Mouse (Mus musculus): Measurements from ENCODE around the gene Defb30. TPM values are rescaled to one million over a fixed set of nuclear protein-coding genes. Genes with fewer than 3 reads are reported as not detected.
A peak's percentile ranks its signal among the peaks of the same experiment; 100 is the strongest.

Defb30 gene
- not detected in 2 replicates for polyA plus RNA-seq (2015; fragmentation: Nextera tagmentation; extraction: Ambion mirVana)

DNA sequence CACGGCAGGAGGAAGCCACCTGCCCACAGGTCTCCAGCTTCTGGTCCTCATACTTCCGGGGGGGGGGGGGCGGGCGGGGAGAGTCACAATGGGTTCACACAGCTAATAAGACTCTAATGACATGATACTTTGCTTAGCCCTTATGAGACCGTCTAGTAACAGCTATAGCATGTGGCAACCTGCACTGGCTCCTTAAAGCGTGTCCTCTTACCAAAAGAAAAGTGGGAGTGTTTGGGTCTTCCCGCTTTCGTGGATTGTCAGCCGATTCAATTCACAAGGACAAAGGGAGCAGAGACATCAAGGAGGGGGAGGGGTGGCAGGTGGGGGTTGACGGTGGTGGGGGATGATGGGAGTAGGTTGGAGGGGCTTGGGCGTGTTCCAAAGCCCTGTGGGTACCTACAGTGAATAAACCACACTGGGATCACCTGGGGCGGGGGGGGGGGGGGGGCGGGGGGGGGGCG lies at the start of gene Defb30:
Gene Defb30, minus strand, starts transcription at position 51 of the 461 bp plus-strand sequence.
- Histone ChIP-seq H3K9ac (no peak within 1 kb of the TSS), H3K27ac (no peak within 1 kb of the TSS), H3K4me1 (no peaks in the 10 kb centered on the region), H3K4me2 (no peak within 1 kb of the TSS), H3K4me3 (no peak within 1 kb of the TSS), H3K9me3 (no peaks in the 10 kb centered on the region), H3K36me3 (no peaks in the 10 kb centered on the region), H3K27me3 (no peaks in the 10 kb centered on the region)
- WGBS, result 77% methylated on average over 12 of the region's 14 CpGs
- ATAC-seq (ENCODE audit: insufficient number of reproducible peaks, insufficient read depth, low FRiP score, low TSS enrichment, low read depth), result no peak

DNA sequence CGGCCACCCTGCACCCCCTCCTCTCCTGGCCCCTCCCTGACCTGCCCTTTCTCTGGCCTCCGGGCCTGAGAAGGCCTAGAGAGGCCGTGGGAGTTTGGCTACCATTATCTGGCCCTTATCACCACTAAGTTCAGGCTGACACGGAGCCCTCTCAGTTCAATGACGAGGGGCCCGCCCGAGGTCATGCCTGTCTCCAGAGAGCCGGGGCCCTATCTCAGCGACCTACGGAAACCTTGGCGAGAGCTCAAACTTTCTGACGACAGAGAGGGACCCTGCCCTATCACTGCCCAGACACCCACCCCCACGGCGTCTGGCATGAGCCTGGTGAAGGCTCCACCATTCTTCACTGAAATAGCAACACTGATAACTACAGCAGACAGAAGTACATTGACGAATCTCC lies 17.9 kb upstream of the Defb30 start:
- Histone ChIP-seq H3K4me1 (no peaks in the 10 kb centered on the region), H3K36me3 (no peaks in the 10 kb centered on the region)
- 77% methylated on average over 15 of the region's 15 CpGs for WGBS

DNA sequence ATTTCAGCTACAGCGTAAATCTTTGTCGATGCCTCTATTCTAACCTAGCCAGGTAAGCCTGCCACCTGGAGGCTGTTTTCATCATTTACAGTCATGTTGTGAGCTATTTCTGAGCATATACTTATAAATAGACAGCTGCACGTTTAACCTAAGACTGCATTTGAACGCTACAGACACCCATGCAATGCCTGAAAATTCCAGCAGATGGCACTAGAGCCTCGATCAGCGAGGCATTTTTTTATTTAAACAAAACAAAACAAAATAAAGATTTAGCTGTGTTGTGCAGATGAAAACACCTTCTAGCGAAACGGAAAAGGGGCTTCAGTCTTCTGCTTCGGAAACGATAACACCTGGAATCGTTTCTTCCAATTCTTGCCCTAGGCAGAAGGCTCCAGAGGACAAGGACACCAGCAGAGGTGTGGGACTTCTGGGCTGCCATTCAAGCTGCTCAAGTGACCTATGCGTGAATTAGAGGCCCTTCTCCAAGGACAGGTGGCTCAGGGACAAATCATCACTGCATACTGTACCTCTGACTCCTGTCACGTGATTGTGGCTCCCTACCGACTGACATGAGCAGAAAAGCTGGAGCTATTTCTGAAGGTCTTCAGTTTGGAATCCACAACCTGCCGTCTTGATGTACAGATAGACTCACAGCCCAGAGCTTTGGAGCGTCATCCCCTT lies 17.0 kb upstream of the Defb30 start:
- Histone ChIP-seq H3K4me2 (peak overlapping the region; percentile 46), H3K9ac (0 out of 2 replicates have a peak overlapping the region, but pooled peaks have one; percentile 3), H3K4me1 (no peaks in the 10 kb centered on the region), H3K9me3 (no peaks in the 10 kb centered on the region), H3K4me3 (peak overlapping the region; percentile 18; the same call in 1 of the 2 replicates), H3K27ac (no peak overlapping the region), H3K36me3 (no peaks in the 10 kb centered on the region), H3K27me3 (peaks cover 9% of the 10 kb centered on the region)
- 27% methylated on average over 16 of the region's 16 CpGs for whole genome bisulfite sequencing
- no peak for ATAC-seq (ENCODE audit: insufficient number of reproducible peaks, insufficient read depth, low FRiP score, low TSS enrichment, low read depth)

More for the DNA sequence above, 17.9 kb upstream of the Defb30 start:
- H3K9ac ChIP-seq, result no peak overlapping the region
- no peak for ATAC-seq (ENCODE audit: insufficient number of reproducible peaks, insufficient read depth, low FRiP score, low TSS enrichment, low read depth)
- H3K9me3 ChIP-seq, result no peaks in the 10 kb centered on the region
- no peak overlapping the region for H3K27ac ChIP-seq
- no peak overlapping the region for H3K4me2 ChIP-seq
- no peak overlapping the region for H3K4me3 ChIP-seq
- H3K27me3 ChIP-seq, result peaks cover 9% of the 10 kb centered on the region

DNA sequence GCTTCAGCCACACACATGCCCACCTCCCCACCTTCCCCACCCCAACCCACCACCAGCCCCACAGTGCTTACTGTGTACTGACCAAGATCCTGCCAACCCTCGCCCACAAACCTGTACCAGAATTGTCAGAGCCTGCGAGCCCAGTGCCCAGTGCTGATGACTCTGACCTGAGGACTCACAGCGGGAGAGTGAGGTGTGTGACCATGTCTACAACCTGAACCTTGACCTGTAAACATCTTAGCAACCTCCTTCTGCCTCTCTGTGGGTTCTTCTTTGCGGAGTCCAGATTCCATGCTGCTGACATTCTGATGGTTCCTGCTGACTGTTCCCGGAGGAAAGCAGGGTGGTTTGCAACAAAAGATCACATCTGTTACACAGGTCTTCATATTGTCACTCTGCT lies 15.6 kb upstream of the Defb30 start:
- Histone ChIP-seq H3K27ac (no peak overlapping the region), H3K4me3 (no peak overlapping the region), H3K27me3 (peaks cover 5% of the 10 kb centered on the region), H3K4me2 (no peak overlapping the region), H3K4me1 (no peaks in the 10 kb centered on the region), H3K9ac (no peak overlapping the region), H3K36me3 (no peaks in the 10 kb centered on the region), H3K9me3 (no peaks in the 10 kb centered on the region)
- ATAC-seq (ENCODE audit: insufficient number of reproducible peaks, insufficient read depth, low FRiP score, low TSS enrichment, low read depth), result no peak
- 72% methylated on average over 5 of the region's 5 CpGs for WGBS

DNA sequence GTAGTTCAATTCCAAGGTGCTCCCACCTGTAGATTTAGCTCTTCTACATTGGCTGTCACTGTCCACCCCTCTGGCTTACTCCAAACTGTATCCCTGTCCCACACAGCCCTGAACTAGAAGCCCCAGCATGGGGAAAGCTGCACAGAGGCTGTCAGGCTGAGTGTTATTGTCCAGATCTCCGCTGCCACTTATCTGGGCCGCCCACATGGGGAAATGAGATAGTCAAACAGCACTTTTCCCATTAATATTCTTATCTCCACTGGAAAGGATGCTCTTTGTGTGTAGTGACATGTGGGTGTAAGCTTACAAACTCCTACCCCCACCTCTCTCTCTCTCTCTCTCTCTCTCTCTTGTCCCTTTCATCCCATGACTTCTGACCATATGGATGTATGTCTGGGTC lies 12.4 kb upstream of the Defb30 start:
- H3K9ac ChIP-seq, result no peak overlapping the region
- ATAC-seq (ENCODE audit: insufficient number of reproducible peaks, insufficient read depth, low FRiP score, low TSS enrichment, low read depth), result no peak
- H3K4me3 ChIP-seq, result no peak overlapping the region
- no peaks in the 10 kb centered on the region for H3K36me3 ChIP-seq
- no peak overlapping the region for H3K4me2 ChIP-seq
- peaks cover 4% of the 10 kb centered on the region; the same call in 1 of the 2 replicates for H3K27me3 ChIP-seq
- 86% methylated on average over 2 of the region's 2 CpGs for WGBS
- H3K9me3 ChIP-seq, result no peaks in the 10 kb centered on the region
- H3K4me1 ChIP-seq, result no peaks in the 10 kb centered on the region
- H3K27ac ChIP-seq, result no peak overlapping the region

DNA sequence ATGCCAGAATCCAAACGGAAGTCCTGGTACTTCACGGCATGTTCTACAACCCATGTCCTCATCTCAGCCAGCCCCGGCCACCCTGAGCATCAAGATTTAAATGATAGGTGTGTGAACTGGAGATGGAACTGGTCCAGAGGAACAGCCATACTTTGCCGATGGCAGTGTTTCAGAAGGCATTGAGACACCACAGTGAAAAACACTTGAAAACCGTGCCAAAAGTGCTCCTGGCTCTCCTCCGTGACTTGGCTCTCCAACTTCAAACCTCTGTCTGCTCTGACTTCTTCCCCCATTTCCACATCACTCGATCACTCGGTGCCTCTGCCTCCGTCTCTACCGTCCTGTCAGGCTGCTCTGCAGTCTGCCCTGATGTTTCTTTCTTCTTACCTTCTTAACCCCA lies 10.6 kb upstream of the Defb30 start:
- Histone ChIP-seq H3K4me1 (no peaks in the 10 kb centered on the region), H3K9ac (no peak overlapping the region), H3K27ac (no peak overlapping the region), H3K4me3 (no peak overlapping the region), H3K36me3 (no peaks in the 10 kb centered on the region), H3K9me3 (no peaks in the 10 kb centered on the region), H3K4me2 (no peak overlapping the region), H3K27me3 (peaks cover 1% of the 10 kb centered on the region; the same call in 1 of the 2 replicates)
- WGBS, result 80% methylated on average over 10 of the region's 10 CpGs
- no peak for ATAC-seq (ENCODE audit: insufficient number of reproducible peaks, insufficient read depth, low FRiP score, low TSS enrichment, low read depth)

GRCm38 (mm10) chr14:63054729-63055128 lies 5.0 kb upstream of the Defb30 start:
- Histone ChIP-seq H3K9me3 (no peaks in the 10 kb centered on the region), H3K27me3 (no peaks in the 10 kb centered on the region), H3K36me3 (no peaks in the 10 kb centered on the region), H3K9ac (no peak overlapping the region), H3K27ac (no peak overlapping the region), H3K4me1 (no peaks in the 10 kb centered on the region), H3K4me3 (no peak overlapping the region), H3K4me2 (no peak overlapping the region)
- ATAC-seq (ENCODE audit: insufficient number of reproducible peaks, insufficient read depth, low FRiP score, low TSS enrichment, low read depth), result no peak
- 30% methylated on average over 6 of the region's 6 CpGs for WGBS

DNA sequence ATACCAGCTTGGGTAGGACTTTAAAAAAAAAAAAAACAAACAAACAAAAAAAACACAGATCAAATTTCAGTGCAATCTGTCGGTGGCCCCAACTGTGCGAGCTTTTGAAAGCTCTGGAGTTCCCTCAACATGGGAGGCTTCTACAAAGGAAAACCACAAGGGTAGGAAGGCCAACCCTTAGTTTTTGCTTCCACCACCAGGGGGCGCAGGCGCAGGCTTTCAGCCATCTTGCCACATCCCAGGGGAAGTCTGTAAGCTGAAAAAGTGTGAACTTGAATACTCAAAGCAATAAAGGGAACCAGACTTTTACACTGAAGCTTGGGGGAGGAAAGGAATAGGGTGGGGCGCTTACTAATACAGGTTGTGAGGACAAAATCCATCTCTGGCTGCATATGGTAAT lies 1.0 kb upstream of the Defb30 start:
- Histone ChIP-seq H3K4me3 (no peak overlapping the region), H3K27me3 (no peaks in the 10 kb centered on the region), H3K4me1 (no peaks in the 10 kb centered on the region), H3K9ac (no peak overlapping the region), H3K36me3 (no peaks in the 10 kb centered on the region), H3K4me2 (no peak overlapping the region), H3K9me3 (no peaks in the 10 kb centered on the region), H3K27ac (no peak overlapping the region)
- no peak for ATAC-seq (ENCODE audit: insufficient number of reproducible peaks, insufficient read depth, low FRiP score, low TSS enrichment, low read depth)
- WGBS, result 26% methylated on average over 5 of the region's 5 CpGs

GRCm38 (mm10) chr14:63046691-63047090 lies 3.1 kb downstream of the Defb30 start, which contains the start of gene Defb42:
Gene Defb42 (plus strand): TSS chr14:63046991.
- no peak within 1 kb of the TSS for H3K27ac ChIP-seq

GRCm38 (mm10) chr14:63020524-63021156 lies 29.1 kb downstream of the Defb30 start:
- no peaks in the 10 kb centered on the region for H3K9me3 ChIP-seq
- H3K4me2 ChIP-seq, result no peak overlapping the region
- no peak overlapping the region for H3K9ac ChIP-seq
- no peak overlapping the region for H3K27ac ChIP-seq
- no peaks in the 10 kb centered on the region for H3K36me3 ChIP-seq
- ATAC-seq (ENCODE audit: insufficient number of reproducible peaks, insufficient read depth, low FRiP score, low TSS enrichment, low read depth), result no peak
- no peaks in the 10 kb centered on the region for H3K4me1 ChIP-seq
- no peak overlapping the region for H3K4me3 ChIP-seq
- WGBS, result 61% methylated on average over 6 of the region's 6 CpGs
- H3K27me3 ChIP-seq, result no peaks in the 10 kb centered on the region

More at GRCm38 (mm10) chr14:63046691-63047090, 3.1 kb downstream of the Defb30 start, which contains the start of gene Defb42:
- Histone ChIP-seq H3K9ac (no peak within 1 kb of the TSS), H3K4me3 (no peak within 1 kb of the TSS), H3K36me3 (no peaks in the 10 kb centered on the region), H3K4me1 (no peaks in the 10 kb centered on the region), H3K9me3 (no peaks in the 10 kb centered on the region), H3K27me3 (no peaks in the 10 kb centered on the region), H3K4me2 (no peak within 1 kb of the TSS)
- 66% methylated on average over 3 of the region's 3 CpGs for WGBS
- ATAC-seq (ENCODE audit: insufficient number of reproducible peaks, insufficient read depth, low FRiP score, low TSS enrichment, low read depth), result no peak

DNA sequence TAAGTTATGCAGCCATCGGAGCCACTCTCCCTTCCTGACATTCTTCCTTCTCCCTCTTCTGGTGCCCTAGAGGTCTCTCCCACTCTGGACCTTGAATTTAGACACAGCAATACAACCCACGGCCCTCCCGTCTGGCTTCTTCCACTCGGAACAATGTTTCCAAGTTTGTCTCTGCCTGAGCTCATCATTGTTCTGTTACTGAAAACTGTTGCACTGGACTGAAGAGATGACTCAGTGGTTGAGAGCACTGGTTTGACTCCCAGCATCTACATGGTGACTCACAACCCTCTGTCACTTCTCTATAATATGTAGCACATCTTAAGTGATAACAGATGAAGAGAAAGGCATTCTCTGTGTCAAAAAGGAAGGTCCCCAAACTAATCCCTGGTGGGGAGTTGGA lies 35.1 kb downstream of the Defb30 start:
- Histone ChIP-seq H3K4me2 (no peak overlapping the region), H3K27ac (no peak overlapping the region), H3K36me3 (no peaks in the 10 kb centered on the region), H3K27me3 (no peaks in the 10 kb centered on the region), H3K9ac (no peak overlapping the region), H3K4me3 (no peak overlapping the region), H3K9me3 (no peaks in the 10 kb centered on the region), H3K4me1 (no peaks in the 10 kb centered on the region)
- no peak for ATAC-seq (ENCODE audit: insufficient number of reproducible peaks, insufficient read depth, low FRiP score, low TSS enrichment, low read depth)
- 86% methylated on average over 4 of the region's 4 CpGs for WGBS

GRCm38 (mm10) chr14:63013082-63013481 lies 36.7 kb downstream of the Defb30 start:
- Histone ChIP-seq H3K36me3 (no peaks in the 10 kb centered on the region), H3K4me2 (no peak overlapping the region), H3K4me1 (no peaks in the 10 kb centered on the region), H3K9ac (no peak overlapping the region), H3K9me3 (no peaks in the 10 kb centered on the region), H3K27me3 (no peaks in the 10 kb centered on the region), H3K27ac (no peak overlapping the region), H3K4me3 (no peak overlapping the region)
- WGBS, result 82% methylated on average over 4 of the region's 4 CpGs
- ATAC-seq (ENCODE audit: insufficient number of reproducible peaks, insufficient read depth, low FRiP score, low TSS enrichment, low read depth), result no peak
